Mouse (Mus musculus) bone marrow, adult 2 months (tissue): ENCODE measurements around the gene Ptprg. TPM values are rescaled to one million over a fixed set of nuclear protein-coding genes. Genes with fewer than 3 reads are reported as not detected.
"Not testable (repeated sequence)": the region's sequence is repeated elsewhere in the genome, so short reads cannot be mapped to it uniquely, and the experiment has no call there.

Experiments used
- H3K27ac ChIP-seq: fragments of 200-500 bp; 2 replicates; pipeline ENCODE4 v1.5.1; 2012; ENCODE audit warnings: low read depth, mild to moderate bottlenecking, control low read depth, inconsistent platforms, low read length; ENCODE audit not compliant: control insufficient read depth, poor library complexity, insufficient read depth
- H3K4me1 ChIP-seq: fragments of 200-500 bp; 2 replicates; pipeline ENCODE4 v1.6.1; 2011; ENCODE audit warnings: low read length; ENCODE audit not compliant: control insufficient read depth, insufficient read depth
- H3K4me3 ChIP-seq: fragments of 200-500 bp; replicated peaks from 2 replicates; pipeline ENCODE3; 2011; ENCODE audit warnings: mild to moderate bottlenecking, low read depth, low read length, control low read depth; ENCODE audit not compliant: control insufficient read depth
- CTCF ChIP-seq: fragments of 200-500 bp; IDR thresholded peaks from 2 replicates; pipeline ENCODE4 v1.5.1; 2011; ENCODE audit warnings: low read length, control low read depth; ENCODE audit not compliant: control insufficient read depth, insufficient read depth
- POLR2A ChIP-seq: fragments of 200-500 bp; IDR thresholded peaks from 2 replicates; pipeline ENCODE4 v1.6.1; 2011; ENCODE audit warnings: low read depth, mild to moderate bottlenecking, control low read depth, low read length, borderline replicate concordance; ENCODE audit not compliant: control insufficient read depth
- WGBS: fragments of 180-500 bp; shearing (Covaris S2); methylation state at CpG from one replicate; pipeline ENCODE4 v1.1.7; 2018; 5-methylcytosine and 5-hydroxymethylcytosine counted together
- polyA plus RNA-seq: library from polyadenylated mRNA; stranded (reverse); fragments of >200 nt; gene quantifications from 2 replicates; pipeline ENCODE4 v1.2.4, GENCODE M21; 2011; ENCODE audit warnings: low replicate concordance; ENCODE audit not compliant: missing spikeins, insufficient read depth, insufficient read length

The Ptprg gene
- polyA plus RNA-seq, 1 experiment, result 0.27 TPM

DNA sequence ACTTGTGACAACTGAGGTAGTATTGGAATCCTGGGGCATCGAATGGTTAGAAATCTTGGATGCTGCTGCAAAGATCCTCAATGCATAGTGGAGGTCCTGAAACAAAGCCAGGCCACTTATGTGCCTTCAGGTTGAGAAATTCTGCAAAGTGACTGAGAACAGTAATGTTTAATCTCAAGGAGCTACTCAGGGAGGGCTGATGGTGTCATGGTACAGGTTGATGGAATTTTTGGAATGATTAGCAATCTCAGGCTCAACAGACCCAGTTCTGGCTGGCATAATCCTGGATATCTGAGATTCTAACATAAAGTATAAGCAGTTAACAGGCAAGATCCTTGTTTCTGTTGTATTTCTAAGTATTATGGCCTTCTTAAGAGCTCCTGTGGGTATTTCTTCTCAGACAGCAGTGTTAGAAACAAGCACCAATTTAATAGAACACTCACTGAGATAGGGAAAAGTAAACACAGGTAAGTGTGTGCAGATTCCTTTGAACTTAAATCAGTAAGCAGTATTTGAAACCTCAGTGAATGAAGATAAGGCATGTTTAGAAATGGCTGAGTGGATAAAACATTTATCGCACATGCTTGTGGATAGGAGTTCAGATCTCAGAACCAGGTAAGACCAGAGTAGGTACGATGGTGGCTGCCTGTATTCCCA lies 493.0 kb downstream of the Ptprg start:
- 86% methylated on average over 3 of the region's 3 CpGs for WGBS
- no peak overlapping the region for H3K4me3 ChIP-seq

DNA sequence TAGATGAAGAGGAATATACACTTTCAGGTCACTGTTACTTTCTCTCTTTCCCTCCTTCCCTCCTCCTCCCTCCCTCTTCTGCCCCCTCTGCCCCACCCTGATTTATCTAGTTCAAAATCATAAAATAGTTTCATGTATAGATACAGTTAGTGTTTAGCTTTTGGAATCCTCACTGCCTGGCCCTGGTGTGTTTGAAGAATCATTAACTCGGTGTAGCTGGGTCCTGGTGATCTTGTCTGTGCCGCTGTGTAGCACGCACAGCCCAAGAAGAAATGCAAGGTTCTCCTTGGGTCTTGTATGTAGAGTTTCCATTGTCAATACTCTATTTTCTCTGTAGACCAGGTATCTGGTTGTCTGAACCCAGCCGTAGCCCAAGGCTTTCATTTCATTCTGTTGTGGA lies 494.3 kb downstream of the Ptprg start:
- TF ChIP-seq POLR2A (no peak), CTCF (no peak)
- 84% methylated on average over 4 of the region's 4 CpGs for WGBS
- Histone ChIP-seq H3K4me3 (no peak overlapping the region), H3K4me1 (no peaks in the 10 kb centered on the region), H3K27ac (no peak overlapping the region)

More for the DNA sequence above, 493.0 kb downstream of the Ptprg start:
- TF ChIP-seq POLR2A (no peak), CTCF (no peak)
- Histone ChIP-seq H3K27ac (no peak overlapping the region), H3K4me1 (no peaks in the 10 kb centered on the region)

DNA sequence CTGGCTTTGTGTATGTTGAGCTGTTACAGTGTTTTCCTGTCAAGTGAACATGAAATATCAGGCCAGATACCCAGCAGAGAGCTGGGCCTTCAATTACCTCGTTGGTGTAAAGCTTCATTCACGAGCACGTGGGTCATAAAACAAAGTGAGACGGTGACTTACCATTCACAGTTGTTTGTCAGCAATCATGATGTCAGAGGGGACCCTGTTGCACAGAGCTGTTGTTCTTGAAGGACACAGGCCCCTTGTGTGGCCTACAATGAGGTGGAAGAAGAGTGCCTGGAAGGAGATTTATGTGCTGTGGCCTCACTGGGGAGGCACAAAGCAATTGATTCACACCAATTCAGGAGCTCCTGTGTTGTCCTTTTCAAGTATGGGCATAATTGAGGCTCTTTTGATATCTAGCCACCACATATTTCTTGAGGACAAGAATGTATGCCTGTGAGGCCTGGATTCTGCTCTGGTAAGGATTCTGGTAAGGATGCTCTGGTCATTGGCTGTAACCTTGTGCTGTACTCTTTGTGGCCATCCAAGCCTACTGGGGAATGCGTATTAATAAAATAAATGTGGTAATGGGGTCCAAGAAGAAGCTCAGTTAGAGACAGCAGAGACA lies 503.7 kb downstream of the Ptprg start:
- Histone ChIP-seq H3K4me3 (no peak overlapping the region), H3K27ac (no peak overlapping the region), H3K4me1 (no peaks in the 10 kb centered on the region)
- 78% methylated on average over 5 of the region's 5 CpGs for whole genome bisulfite sequencing
- TF ChIP-seq POLR2A (no peak), CTCF (no peak)

DNA sequence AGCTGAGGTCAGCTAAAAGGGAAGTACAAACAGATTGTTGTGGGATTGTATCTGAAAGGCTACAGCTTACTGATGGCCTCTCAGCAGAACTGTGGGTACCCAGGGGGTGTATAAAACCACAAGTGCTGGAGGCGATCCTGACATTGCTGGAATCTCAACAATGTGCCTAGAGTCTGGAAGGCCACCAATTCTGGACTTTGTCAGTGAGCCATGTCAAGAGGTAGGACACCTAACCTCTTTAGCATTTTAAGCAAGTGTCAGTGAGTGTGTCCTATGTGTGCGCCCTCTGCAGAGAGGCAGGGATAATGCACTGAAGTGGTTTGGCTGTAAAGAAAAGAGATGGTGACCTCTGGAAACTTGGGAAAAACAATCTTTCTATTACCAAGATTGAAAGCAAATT lies 504.5 kb downstream of the Ptprg start:
- 64% methylated on average over 2 of the region's 2 CpGs for WGBS
- H3K27ac ChIP-seq, result no peak overlapping the region
- no peak overlapping the region for H3K4me3 ChIP-seq
- H3K4me1 ChIP-seq, result no peaks in the 10 kb centered on the region
- no peak for TF ChIP-seq POLR2A
- TF ChIP-seq CTCF, result no peak

DNA sequence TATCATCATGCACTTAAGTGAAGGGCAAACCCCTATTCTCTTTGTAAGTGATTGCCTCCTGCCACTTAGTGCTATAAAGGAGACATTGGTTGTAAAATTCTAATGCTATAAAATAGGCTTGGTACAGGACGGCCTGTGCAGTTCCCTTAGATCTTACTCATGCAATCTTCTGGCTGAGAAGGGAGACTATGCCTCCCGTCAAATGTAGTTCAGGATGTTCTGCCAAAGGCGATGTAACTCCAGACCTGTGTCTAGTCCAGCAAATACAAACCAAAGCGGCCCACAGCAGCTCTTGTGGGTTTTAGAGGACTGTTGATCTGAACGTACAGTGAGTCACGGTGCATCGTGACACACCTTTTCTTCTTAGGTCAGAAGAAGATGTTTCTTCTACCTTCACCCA lies 505.8 kb downstream of the Ptprg start:
- no peak overlapping the region for H3K4me3 ChIP-seq
- H3K4me1 ChIP-seq, result no peaks in the 10 kb centered on the region
- 78% methylated on average over 7 of the region's 7 CpGs for WGBS
- H3K27ac ChIP-seq, result no peak overlapping the region
- TF ChIP-seq CTCF (no peak), POLR2A (no peak)

DNA sequence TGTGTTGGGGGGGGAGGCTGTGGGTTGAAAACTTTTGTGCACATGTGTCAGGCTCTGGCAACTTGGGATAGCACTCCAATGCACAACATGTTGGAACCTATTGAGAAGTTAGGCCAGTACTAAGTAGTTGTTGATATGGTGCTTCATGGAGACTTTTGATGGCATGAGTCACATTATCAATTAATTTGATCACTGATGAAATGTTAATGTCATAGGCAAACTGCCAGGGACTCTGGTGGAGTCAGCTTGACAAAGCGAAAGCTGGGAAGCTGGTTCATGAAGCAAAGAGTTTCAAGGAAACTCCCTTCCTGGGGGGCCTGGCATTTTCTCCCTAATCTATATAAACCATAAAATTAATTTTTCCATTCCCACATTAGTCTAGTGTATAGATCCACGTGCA lies 508.0 kb downstream of the Ptprg start:
- H3K4me1 ChIP-seq, H3K4me3 ChIP-seq, H3K27ac ChIP-seq: not testable (repeated sequence)
- WGBS, result 67% methylated on average over 2 of the region's 2 CpGs

DNA sequence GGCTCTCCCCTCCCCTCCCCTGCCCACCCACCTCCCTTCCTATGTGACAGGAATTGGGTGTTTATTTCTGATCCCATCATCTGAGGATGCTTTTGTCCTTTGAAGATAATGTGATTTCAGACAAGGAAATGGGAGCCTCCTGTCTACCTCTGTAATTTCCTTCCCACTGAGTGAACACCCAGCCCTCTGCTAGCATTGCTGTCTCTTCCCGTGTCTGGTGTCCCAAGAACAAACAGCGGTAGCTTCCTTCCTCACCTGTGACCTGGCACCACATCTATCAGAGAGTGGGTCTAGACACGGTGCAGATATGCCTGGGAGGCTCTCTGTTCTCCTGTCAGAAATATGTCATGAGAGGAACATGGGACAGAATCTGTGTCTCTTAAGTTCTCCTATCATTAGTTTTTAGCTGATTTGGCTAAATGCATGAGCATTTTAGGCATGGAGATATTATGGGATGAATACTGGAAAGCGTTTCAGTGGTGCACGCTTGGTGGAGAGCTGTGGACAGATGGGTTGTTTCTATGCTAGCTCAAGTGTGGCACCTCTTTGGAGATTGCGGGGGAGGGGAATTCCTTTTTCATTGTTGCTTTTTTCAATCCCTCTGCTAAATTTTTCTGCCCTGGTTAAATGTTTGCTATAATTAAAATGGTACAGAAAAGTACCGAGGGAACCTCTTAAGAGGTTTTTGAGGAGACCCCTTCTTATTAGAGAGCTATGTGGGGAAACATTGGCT lies 509.5 kb downstream of the Ptprg start:
- Histone ChIP-seq H3K4me1 (no peaks in the 10 kb centered on the region), H3K27ac (no peak overlapping the region), H3K4me3 (no peak overlapping the region)
- 76% methylated on average over 7 of the region's 7 CpGs for WGBS
- no peak for TF ChIP-seq POLR2A
- no peak for TF ChIP-seq CTCF

DNA sequence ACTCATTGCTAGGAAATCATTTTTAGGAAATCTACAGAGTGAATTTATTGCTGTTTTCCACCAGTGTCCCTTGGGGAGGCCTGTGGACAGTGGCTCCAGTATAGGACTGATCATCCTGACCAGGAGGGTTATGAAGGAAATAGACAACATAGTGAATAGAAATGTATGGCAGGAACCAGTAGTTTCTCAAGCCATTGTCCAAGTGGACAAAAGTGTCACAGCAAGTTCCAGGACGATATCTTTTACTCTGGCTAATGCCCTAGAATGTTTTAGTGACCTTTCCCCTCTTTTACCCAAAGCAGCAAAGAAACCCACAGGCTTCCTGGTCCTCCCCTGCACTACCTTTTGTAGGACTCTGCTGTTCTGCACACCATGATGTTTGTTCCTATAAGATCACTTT lies 511.7 kb downstream of the Ptprg start:
- Histone ChIP-seq H3K4me1 (no peaks in the 10 kb centered on the region), H3K27ac (no peak overlapping the region), H3K4me3 (no peak overlapping the region)
- WGBS, result 58% methylated on average over 1 of the region's 1 CpGs
- TF ChIP-seq CTCF (no peak), POLR2A (no peak)
